Mouse (Mus musculus) cerebral cortex, adult 2 months (tissue): Measurements from ENCODE around the gene Cdc5l.

ENCODE experiments used
- WGBS: fragments of 180-500 bp; shearing (Covaris S2); methylation state at CpG from one replicate; pipeline ENCODE4 v1.1.7; 2018; 5-methylcytosine and 5-hydroxymethylcytosine counted together

The Cdc5l gene

GRCm38 (mm10) chr17:45364871-45365270 is 68.7 kb downstream of the Cdc5l start:
- 82% methylated on average over 7 of the region's 7 CpGs for WGBS

DNA sequence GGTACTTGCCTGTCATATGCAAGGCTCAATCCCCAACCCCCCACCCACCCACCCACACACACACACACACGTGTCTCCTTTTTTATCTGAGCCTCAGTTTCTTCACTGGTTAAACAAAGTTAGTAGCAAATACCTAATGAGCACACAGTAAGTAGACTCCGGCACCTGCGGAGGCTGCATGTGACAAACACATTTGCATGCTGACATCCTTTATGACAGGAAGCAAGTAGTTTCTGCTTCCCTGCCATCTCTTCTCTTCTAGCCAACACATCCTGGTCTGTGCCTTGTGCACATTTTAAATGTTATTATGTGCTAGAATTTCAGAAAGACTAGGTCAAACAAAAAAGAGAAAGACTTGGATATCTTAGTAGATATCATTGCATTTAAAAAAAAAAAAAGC is 72.6 kb downstream of the Cdc5l start:
- 93% methylated on average over 3 of the region's 3 CpGs for WGBS

- WGBS: 43% methylated on average over 5 of the region's 5 CpGs
Measured at GRCm38 (mm10) chr17:45359443-45359842, 74.1 kb downstream of the Cdc5l start.

GRCm38 (mm10) chr17:45356431-45356830 is 77.1 kb downstream of the Cdc5l start:
- 87% methylated on average over 9 of the region's 9 CpGs for WGBS

DNA sequence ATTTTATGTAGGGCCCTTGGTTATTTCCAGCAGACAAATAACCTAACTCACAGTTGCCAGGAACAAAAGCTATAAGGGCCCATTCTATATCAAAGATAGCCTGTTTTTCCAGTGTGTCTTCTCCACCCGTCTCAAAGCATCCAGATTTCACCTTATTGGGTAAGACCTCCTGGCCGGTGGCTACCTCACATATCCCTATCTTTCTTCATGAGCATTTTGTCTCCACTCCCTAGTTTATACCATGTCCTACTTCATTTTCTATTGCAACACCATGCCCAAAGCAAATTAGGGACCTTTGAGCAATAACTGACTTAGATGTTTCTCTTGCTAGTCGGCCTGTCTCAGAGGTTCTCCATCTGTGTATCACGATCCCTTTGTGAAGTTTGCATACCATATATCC is 85.6 kb downstream of the Cdc5l start:
- WGBS: 96% methylated on average over 4 of the region's 4 CpGs
